Mouse (Mus musculus) thymus, adult 2 months (tissue): ENCODE results near the gene Fam214b.

Source experiments
- CTCF ChIP-seq: fragments of 200-500 bp; IDR thresholded peaks from 2 replicates; pipeline ENCODE4 v1.5.1; 2012; ENCODE audit warnings: mild to moderate bottlenecking, control low read depth, low read length, moderate library complexity, borderline replicate concordance; ENCODE audit not compliant: control insufficient read depth, poor library complexity, insufficient read depth; ENCODE audit errors: extremely low read depth
- POLR2A ChIP-seq: fragments of 200-500 bp; IDR thresholded peaks from 2 replicates; pipeline ENCODE4 v1.6.1; 2012; ENCODE audit warnings: mild to moderate bottlenecking, low read length, control low read depth, moderate library complexity; ENCODE audit not compliant: control insufficient read depth, poor library complexity, insufficient read depth; ENCODE audit errors: extremely low read depth

DNA sequence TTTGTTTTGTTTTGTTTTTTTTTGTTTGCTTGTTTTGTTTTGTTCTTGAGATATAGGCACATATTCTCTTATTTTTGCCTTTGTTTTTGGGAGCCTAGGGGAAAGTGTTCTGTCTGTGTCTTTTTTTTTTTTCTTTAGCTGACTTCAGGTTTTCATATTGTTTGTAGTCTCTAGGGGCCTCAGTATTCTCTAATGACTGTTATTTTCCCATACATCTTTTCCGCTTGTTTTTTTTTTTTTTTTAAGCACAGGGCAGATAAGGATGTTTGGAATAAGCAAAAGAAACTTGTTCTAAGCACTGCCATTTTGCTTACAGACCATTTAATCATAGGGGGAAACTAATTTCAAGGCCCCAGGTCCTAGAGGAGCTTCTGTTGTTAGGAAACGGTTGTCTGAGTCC is 36.4 kb upstream of the Fam214b start:
- TF ChIP-seq CTCF (no peak), POLR2A (no peak)
